Mouse (Mus musculus) frontal cortex, adult (tissue): Measurements from ENCODE around the gene Adora2a.
"Not testable (repeated sequence)": the region's sequence is repeated elsewhere in the genome, so short reads cannot be mapped to it uniquely, and the experiment has no call there.

Source experiments
- ATAC-seq: cut with Nextera tagmentation; 2 replicates; pipeline ENCODE4 v1.9.2; 2017; ENCODE audit warnings: mild to moderate bottlenecking, moderate library complexity, mixed read lengths; ENCODE audit not compliant: low TSS enrichment

Adora2a gene

GRCm38 (mm10) chr10:75314190-75314980 lies 2.3 kb upstream of the Adora2a start:
- no peak for ATAC-seq

GRCm38 (mm10) chr10:75315756-75316155 lies 921 bp upstream of the Adora2a start:
- peak; percentile 29; the same call in 1 of the 2 replicates for ATAC-seq

GRCm38 (mm10) chr10:75316472-75316871 lies 205 bp upstream of the Adora2a start:
- ATAC-seq: peak; percentile 55

- no peak; the same call in 1 of the 2 replicates for ATAC-seq
These were observed 458 bp downstream of the Adora2a start for GRCm38 (mm10) chr10:75316908-75317761.

GRCm38 (mm10) chr10:75318206-75318605 lies 1.5 kb downstream of the Adora2a start:
- no peak for ATAC-seq

- no peak for ATAC-seq
These were observed 3.6 kb downstream of the Adora2a start for GRCm38 (mm10) chr10:75320321-75320720.

GRCm38 (mm10) chr10:75322966-75323365 lies 6.3 kb downstream of the Adora2a start:
- no peak for ATAC-seq

- no peak for ATAC-seq
These were observed 7.3 kb downstream of the Adora2a start for GRCm38 (mm10) chr10:75323986-75324385.

GRCm38 (mm10) chr10:75324391-75324790 lies 7.7 kb downstream of the Adora2a start:
- no peak for ATAC-seq

GRCm38 (mm10) chr10:75325821-75326220 lies 9.1 kb downstream of the Adora2a start:
- no peak for ATAC-seq

GRCm38 (mm10) chr10:75326553-75326952 lies 9.9 kb downstream of the Adora2a start:
- no peak for ATAC-seq

GRCm38 (mm10) chr10:75327081-75327480 lies 10.4 kb downstream of the Adora2a start:
- ATAC-seq: no peak

GRCm38 (mm10) chr10:75328201-75328704 lies 11.6 kb downstream of the Adora2a start:
- ATAC-seq: no peak

- ATAC-seq: no peak
These were observed 15.6 kb downstream of the Adora2a start for GRCm38 (mm10) chr10:75332268-75332667.

GRCm38 (mm10) chr10:75333176-75333776 lies 16.6 kb downstream of the Adora2a start:
- ATAC-seq: no peak

- no peak for ATAC-seq
These were observed 17.5 kb downstream of the Adora2a start for GRCm38 (mm10) chr10:75334175-75334574.

GRCm38 (mm10) chr10:75335075-75335474 lies 18.4 kb downstream of the Adora2a start:
- no peak for ATAC-seq

GRCm38 (mm10) chr10:75337231-75337630 lies 20.6 kb downstream of the Adora2a start:
- no peak for ATAC-seq

- ATAC-seq: no peak
These were observed 22.2 kb downstream of the Adora2a start for GRCm38 (mm10) chr10:75338852-75339251.

- no peak for ATAC-seq
These were observed 22.7 kb downstream of the Adora2a start for GRCm38 (mm10) chr10:75339377-75339776.

- no peak for ATAC-seq
These were observed 25.3 kb downstream of the Adora2a start for GRCm38 (mm10) chr10:75341936-75342335.

- ATAC-seq: not testable (repeated sequence)
These were observed 27.9 kb downstream of the Adora2a start for GRCm38 (mm10) chr10:75344563-75344962.
